9 mouse cellular contexts compared by ENCODE assay signal in genomic region chr5:132653694-132654300, GRCm38 (mm10).
DNase-seq lines count a peak whose midpoint lies in the region; ATAC-seq and TF ChIP-seq lines count a peak whose summit lies in the region.
"Had no signal": no experiment of that assay in that cellular context is flagged by ENCODE, and none has a peak within 500 bp of the region (broad histone marks: within the 10 kb centered on the region; RNA-seq: fewer than 3 reads in every experiment).

No protein-coding gene starts in this region.

- peaks cover 4% of the 10 kb centered on the region; the same call in 1 of the 2 replicates for H3K9me3 ChIP-seq in liver, postnatal 0 days (ENCODE audit: low read length)
- 0 out of 2 replicates have a peak, but pooled peaks cover 2% of the 10 kb centered on the region for H3K9me3 ChIP-seq in embryonic facial prominence, embryonic 13.5 days
- H3K9me3 ChIP-seq in lung, postnatal 0 days (ENCODE audit: low read length): no peaks in the 10 kb centered on the region

- H3K79me2 ChIP-seq in liver, adult 2 months (ENCODE audit: control insufficient read depth, insufficient read depth, low read length): no peaks in the 10 kb centered on the region

- WGBS in liver, adult 2 months: 40% methylated on average over 6 of the region's 6 CpGs
- WGBS in liver, postnatal 0 days (ENCODE audit: insufficient replicate concordance): 31% methylated on average over 6 of the region's 6 CpGs
- WGBS in embryonic facial prominence, embryonic 13.5 days: 26% methylated on average over 6 of the region's 6 CpGs
- 24% methylated on average over 6 of the region's 6 CpGs for WGBS in lung, postnatal 0 days

- H3K36me3 ChIP-seq in liver, adult 2 months (ENCODE audit: control insufficient read depth, insufficient read depth, low read length): no peaks in the 10 kb centered on the region
- no peaks in the 10 kb centered on the region for H3K36me3 ChIP-seq in liver, postnatal 0 days (replicated peaks; ENCODE audit: insufficient read depth, low read length)
- no peaks in the 10 kb centered on the region for H3K36me3 ChIP-seq in embryonic facial prominence, embryonic 13.5 days
- H3K36me3 ChIP-seq in lung, postnatal 0 days (ENCODE audit: insufficient read depth, low read length): no peaks in the 10 kb centered on the region

- no peaks in the 10 kb centered on the region for H3K4me1 ChIP-seq in liver, adult 2 months (ENCODE audit: control insufficient read depth, insufficient read depth, low read length)
- H3K4me1 ChIP-seq in liver, postnatal 0 days (ENCODE audit: insufficient read depth): peaks cover 5% of the 10 kb centered on the region; the same call in 1 of the 2 replicates
- peaks cover 9% of the 10 kb centered on the region for H3K4me1 ChIP-seq in embryonic facial prominence, embryonic 13.5 days
- no peaks in the 10 kb centered on the region for H3K4me1 ChIP-seq in lung, postnatal 0 days (ENCODE audit: insufficient read depth, low read depth, low read length)

- H3K4me2 ChIP-seq in liver, postnatal 0 days (ENCODE audit: low read depth, low read length): no peak overlapping the region
- no peak overlapping the region for H3K4me2 ChIP-seq in embryonic facial prominence, embryonic 13.5 days
- H3K4me2 ChIP-seq in lung, postnatal 0 days (replicated peaks; ENCODE audit: low read depth, low read length): no peak overlapping the region

- TF ChIP-seq EP300 in liver, postnatal 0 days (IDR thresholded peaks at IDR 0.05; ENCODE audit: low read depth): no peak
- no peak for TF ChIP-seq EP300 in lung, postnatal 0 days (IDR thresholded peaks at IDR 0.05)

- no peak for TF ChIP-seq CTCF in liver, adult 2 months (IDR thresholded peaks at IDR 0.05; ENCODE audit: low read depth, low read length)
- TF ChIP-seq CTCF in liver, postnatal 0 days (IDR thresholded peaks at IDR 0.05; ENCODE audit: low read depth): no peak
- no peak for TF ChIP-seq CTCF in lung, postnatal 0 days (IDR thresholded peaks at IDR 0.05)

- H3K9ac ChIP-seq in liver, adult 2 months (ENCODE audit: low read depth, low read length): no peak overlapping the region
- H3K9ac ChIP-seq in liver, postnatal 0 days (replicated peaks): no peak overlapping the region
- H3K9ac ChIP-seq in embryonic facial prominence, embryonic 13.5 days: 0 out of 2 replicates have a peak overlapping the region, but pooled peaks have one; percentile 44
- no peak overlapping the region for H3K9ac ChIP-seq in lung, postnatal 0 days (replicated peaks; ENCODE audit: low read depth)

- H3K27ac ChIP-seq in liver, adult 2 months (replicated peaks; ENCODE audit: insufficient read depth, low read depth, low read length): no peak overlapping the region
- H3K27ac ChIP-seq in liver, postnatal 0 days (ENCODE audit: low read depth): no peak overlapping the region
- H3K27ac ChIP-seq in embryonic facial prominence, embryonic 13.5 days: peak overlapping the region; percentile 73
- H3K27ac ChIP-seq in lung, postnatal 0 days (ENCODE audit: low read length): no peak overlapping the region
- H3K27ac ChIP-seq: macrophage had no signal

- peak; percentile 20 to 23 for DNase-seq in cerebellum, postnatal 25 days
- DNase-seq in cerebellum, adult 9-11 months: no peak
- peak; percentile 22 for DNase-seq in liver, adult 2 months (ENCODE audit: extremely low read depth, low read depth, low spot score)
- DNase-seq in liver, postnatal 0 days: no peak
- DNase-seq in lung, postnatal 0 days (ENCODE audit: low spot score): peak; percentile 17
- DNase-seq in spleen, postnatal 10 days (ENCODE audit: low spot score in 2 of 2): no peak
- DNase-seq in thymus, postnatal 25 days: no peak

- TF ChIP-seq POLR2A in liver, adult 2 months (IDR thresholded peaks at IDR 0.05; ENCODE audit: extremely low read depth, insufficient read depth, low read length): no peak

- H3K27me3 ChIP-seq in liver, adult 2 months (ENCODE audit: control insufficient read depth, insufficient read depth, low read length): no peaks in the 10 kb centered on the region
- no peaks in the 10 kb centered on the region for H3K27me3 ChIP-seq in liver, postnatal 0 days (ENCODE audit: insufficient read depth, low read length)
- 0 out of 2 replicates have a peak, but pooled peaks cover under 1% of the 10 kb centered on the region for H3K27me3 ChIP-seq in embryonic facial prominence, embryonic 13.5 days
- H3K27me3 ChIP-seq in lung, postnatal 0 days (replicated peaks; ENCODE audit: insufficient read depth, low read length): no peaks in the 10 kb centered on the region

- H3K4me3 ChIP-seq in liver, adult 2 months (ENCODE audit: insufficient read depth, low read depth, low read length): no peak overlapping the region
- no peak overlapping the region for H3K4me3 ChIP-seq in liver, postnatal 0 days (ENCODE audit: low read depth, low read length)
- no peak overlapping the region for H3K4me3 ChIP-seq in embryonic facial prominence, embryonic 13.5 days
- no peak overlapping the region for H3K4me3 ChIP-seq in lung, postnatal 0 days (ENCODE audit: low read depth, low read length)

- ATAC-seq in liver, postnatal 0 days: no peak
- 0 out of 2 replicates have a peak, but pooled peaks have one; percentile 52 for ATAC-seq in embryonic facial prominence, embryonic 13.5 days (ENCODE audit: insufficient number of reproducible peaks, insufficient read depth, low FRiP score, low TSS enrichment, low read depth)
- peak; percentile 19; the same call in 1 of the 2 replicates for ATAC-seq in lung, postnatal 0 days

Comparison
In these comparisons a context has a peak if more than half of its experiments do, and no peak if none do; other contexts are left out.
1. DNase-seq: peak in cerebellum, postnatal 25 days (2 of 2), liver, adult 2 months (single experiment) and lung, postnatal 0 days (single experiment); none in cerebellum, adult 9-11 months (single experiment), liver, postnatal 0 days (single experiment), spleen, postnatal 10 days (0 of 2) and thymus, postnatal 25 days (single experiment).